Mouse (Mus musculus): Measurements from ENCODE around the gene Krtap24-1. TPM values are rescaled to one million over a fixed set of nuclear protein-coding genes. Genes with fewer than 3 reads are reported as not detected.

The Krtap24-1 gene
- polyA plus RNA-seq (2015; fragmentation: Nextera tagmentation; extraction: Ambion mirVana) = not detected in 2 replicates

DNA sequence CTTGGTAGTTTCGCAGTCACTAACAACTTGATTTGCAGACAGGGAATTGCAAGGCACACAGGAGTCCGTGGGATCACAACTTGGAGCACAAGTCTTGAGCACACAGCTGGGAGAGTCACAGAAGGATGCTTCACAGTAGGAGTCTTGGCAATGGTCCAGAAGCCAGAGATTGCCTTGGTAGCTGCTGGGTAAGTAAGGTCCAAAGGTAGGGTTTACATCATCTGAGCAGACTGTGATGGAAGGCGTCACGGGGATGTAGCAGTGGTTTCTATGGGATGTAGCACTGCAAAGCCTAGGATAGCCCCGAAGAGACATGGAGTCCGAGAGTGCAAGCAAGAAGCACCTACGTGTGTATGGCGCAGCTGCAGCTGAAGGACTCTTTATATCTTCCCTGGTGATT is at the start of gene Krtap24-1:
Krtap24-1 (minus strand) TSS at position 358 of the 400 bp plus-strand sequence.
- Histone ChIP-seq H3K9ac (no peak within 1 kb of the TSS), H3K4me2 (no peak within 1 kb of the TSS), H3K4me3 (no peak within 1 kb of the TSS), H3K4me1 (replicated peaks) (no peaks in the 10 kb centered on the region), H3K9me3 (no peaks in the 10 kb centered on the region), H3K27me3 (no peaks in the 10 kb centered on the region), H3K27ac (replicated peaks) (no peak within 1 kb of the TSS), H3K36me3 (no peaks in the 10 kb centered on the region)
- ATAC-seq (ENCODE audit: low read depth) = no peak
- WGBS = 91% methylated on average over 8 of the region's 8 CpGs

DNA sequence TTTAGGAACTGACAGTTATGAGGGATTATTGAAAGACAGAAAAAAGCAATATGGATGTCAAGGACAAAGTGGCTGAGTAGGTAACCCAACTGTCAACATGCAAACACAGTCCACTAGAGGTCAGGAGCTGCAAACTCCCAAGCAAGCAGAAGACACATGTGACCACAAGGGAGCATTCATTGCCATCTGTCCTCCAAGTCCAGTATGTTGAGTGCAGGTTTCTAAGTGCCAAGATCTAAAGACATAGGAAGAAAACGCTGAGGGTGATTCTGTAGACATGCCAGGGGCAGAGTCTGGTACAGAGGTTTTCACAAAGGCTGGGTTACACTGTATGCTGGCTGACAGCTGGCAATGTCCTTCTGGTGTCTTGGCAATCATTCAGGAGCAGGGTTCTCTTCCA is 45.3 kb upstream of the Krtap24-1 start:
- Histone ChIP-seq H3K36me3 (no peaks in the 10 kb centered on the region), H3K9ac (no peak overlapping the region), H3K4me2 (no peak overlapping the region), H3K4me1 (replicated peaks) (no peaks in the 10 kb centered on the region; the same call in 1 of the 2 replicates), H3K27ac (replicated peaks) (no peak overlapping the region), H3K27me3 (no peaks in the 10 kb centered on the region), H3K9me3 (no peaks in the 10 kb centered on the region), H3K4me3 (no peak overlapping the region)
- 54% methylated on average over 1 of the region's 1 CpGs for WGBS
- ATAC-seq (ENCODE audit: low read depth) = no peak

DNA sequence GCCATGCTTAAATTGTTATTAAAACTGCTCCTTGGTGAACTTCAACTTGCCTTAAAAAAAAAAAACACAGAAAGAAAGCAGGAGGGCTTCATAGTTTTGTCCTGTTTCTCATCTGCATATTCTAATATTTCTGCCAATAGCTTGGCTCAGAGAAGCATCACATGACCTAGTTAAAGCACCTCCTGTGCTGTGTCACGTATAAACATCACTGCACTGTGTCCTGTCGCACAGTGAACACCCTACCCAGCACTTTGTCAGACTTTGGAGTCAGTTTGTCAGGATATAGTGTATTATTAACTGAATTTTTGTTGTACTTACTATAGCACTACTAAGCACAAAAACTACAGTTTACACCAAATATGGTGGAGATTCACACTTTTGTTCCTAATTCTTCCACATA is 39.9 kb upstream of the Krtap24-1 start:
- no peak overlapping the region for H3K4me3 ChIP-seq
- H3K36me3 ChIP-seq = no peaks in the 10 kb centered on the region
- no peak for ATAC-seq (ENCODE audit: low read depth)
- H3K9ac ChIP-seq = no peak overlapping the region
- no peaks in the 10 kb centered on the region for H3K4me1 ChIP-seq (replicated peaks)
- no peak overlapping the region for H3K4me2 ChIP-seq
- H3K27me3 ChIP-seq = no peaks in the 10 kb centered on the region
- 68% methylated on average over 2 of the region's 2 CpGs for WGBS
- no peak overlapping the region for H3K27ac ChIP-seq (replicated peaks)
- no peaks in the 10 kb centered on the region for H3K9me3 ChIP-seq

DNA sequence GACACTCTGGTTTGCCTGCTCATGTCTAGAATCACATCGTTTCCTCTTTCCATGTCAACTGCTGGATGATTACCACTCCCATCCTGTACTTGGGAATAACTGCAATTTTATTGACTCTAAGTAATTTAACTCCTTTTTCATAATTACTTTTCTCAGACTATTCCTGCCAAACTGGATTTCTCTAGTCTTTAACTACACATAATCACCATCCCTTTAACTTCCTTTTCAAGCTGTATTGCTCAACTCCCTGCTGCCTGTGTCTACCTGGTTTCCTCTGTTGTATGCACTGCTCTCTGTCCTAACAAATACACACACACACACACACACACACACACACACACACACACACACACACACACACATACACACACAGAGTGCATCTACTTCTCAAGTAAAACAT is 39.0 kb upstream of the Krtap24-1 start:
- no peak overlapping the region for H3K4me2 ChIP-seq
- no peak for ATAC-seq (ENCODE audit: low read depth)
- H3K9me3 ChIP-seq = no peaks in the 10 kb centered on the region
- H3K27me3 ChIP-seq = no peaks in the 10 kb centered on the region
- no peak overlapping the region for H3K9ac ChIP-seq
- H3K4me1 ChIP-seq (replicated peaks) = no peaks in the 10 kb centered on the region
- no peaks in the 10 kb centered on the region for H3K36me3 ChIP-seq
- no peak overlapping the region for H3K4me3 ChIP-seq
- 81% methylated on average over 1 of the region's 1 CpGs for WGBS
- no peak overlapping the region for H3K27ac ChIP-seq (replicated peaks)

DNA sequence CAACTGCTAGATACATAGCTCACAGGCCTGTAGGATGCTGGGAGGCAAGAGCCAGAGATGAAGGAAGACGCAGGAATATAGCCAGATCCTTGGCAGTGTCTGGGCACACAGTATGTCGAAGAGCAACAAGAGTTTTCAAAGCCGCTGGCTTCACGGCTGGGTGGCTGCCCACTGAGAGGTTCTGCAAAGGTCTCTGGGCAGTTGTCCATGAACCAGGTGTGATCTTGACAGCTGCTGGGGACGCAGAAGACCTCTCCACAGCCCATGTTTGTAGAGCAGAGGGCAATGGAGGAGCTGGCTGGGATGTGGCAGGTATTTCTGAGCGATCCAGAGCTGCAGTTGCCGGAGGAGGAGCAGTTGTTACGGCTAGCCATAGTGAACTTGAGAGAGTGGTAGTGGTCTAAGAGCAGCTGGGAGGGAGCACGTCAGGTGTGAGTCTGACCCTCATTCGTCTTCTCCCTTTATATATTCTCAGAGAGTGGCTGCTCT is 35.3 kb upstream of the Krtap24-1 start, which contains the start of gene Krtap26-1:
Krtap26-1 (minus strand) TSS at position 439 of the 489 bp plus-strand sequence.
- no peak within 1 kb of the TSS for H3K4me2 ChIP-seq
- no peak within 1 kb of the TSS for H3K9ac ChIP-seq
- H3K4me1 ChIP-seq (replicated peaks) = no peaks in the 10 kb centered on the region
- H3K27ac ChIP-seq (replicated peaks) = no peak within 1 kb of the TSS
- H3K9me3 ChIP-seq = no peaks in the 10 kb centered on the region
- ATAC-seq (ENCODE audit: low read depth) = no peak
- no peaks in the 10 kb centered on the region for H3K27me3 ChIP-seq
- 79% methylated on average over 10 of the region's 10 CpGs for WGBS
- H3K4me3 ChIP-seq = no peak within 1 kb of the TSS
- H3K36me3 ChIP-seq = no peaks in the 10 kb centered on the region

DNA sequence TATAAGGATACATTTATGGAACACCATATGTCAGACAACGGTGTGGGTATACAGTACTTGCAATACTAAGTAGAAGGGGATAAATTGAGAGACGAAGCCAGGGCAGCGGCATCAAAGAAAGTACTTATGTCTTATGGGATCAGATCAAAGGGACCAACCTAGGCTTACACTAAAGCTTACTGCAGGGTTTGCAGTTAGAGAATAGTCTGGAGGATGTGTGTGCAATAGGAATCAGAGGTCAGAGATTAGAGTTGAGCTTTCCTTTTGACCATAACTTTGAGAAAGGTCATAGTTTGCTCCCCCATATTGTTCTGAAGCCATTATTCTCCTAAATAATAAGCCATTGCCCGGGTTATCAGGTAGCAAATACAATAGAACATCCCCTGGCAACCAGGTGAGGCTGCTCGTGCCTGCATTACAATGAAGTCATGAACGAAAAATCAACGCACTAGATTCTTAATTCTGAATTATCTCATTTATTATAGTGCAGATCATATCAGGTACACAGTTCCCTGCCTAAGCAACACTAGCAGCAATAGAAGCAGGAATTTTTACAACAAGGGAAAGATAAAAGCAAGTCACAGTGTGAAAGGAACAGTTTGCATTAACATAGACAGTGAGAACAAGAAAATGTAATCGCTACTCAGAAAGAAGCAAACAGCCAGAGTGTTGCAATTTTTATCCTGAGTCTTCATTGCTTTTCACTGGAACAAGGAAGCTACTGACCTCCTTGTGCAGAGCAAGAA is 34.5 kb upstream of the Krtap24-1 start:
- Histone ChIP-seq H3K9me3 (no peaks in the 10 kb centered on the region), H3K4me1 (replicated peaks) (no peaks in the 10 kb centered on the region), H3K27ac (replicated peaks) (no peak overlapping the region), H3K4me3 (no peak overlapping the region), H3K27me3 (no peaks in the 10 kb centered on the region), H3K9ac (no peak overlapping the region), H3K4me2 (no peak overlapping the region), H3K36me3 (no peaks in the 10 kb centered on the region)
- ATAC-seq (ENCODE audit: low read depth) = no peak
- 85% methylated on average over 8 of the region's 8 CpGs for WGBS

DNA sequence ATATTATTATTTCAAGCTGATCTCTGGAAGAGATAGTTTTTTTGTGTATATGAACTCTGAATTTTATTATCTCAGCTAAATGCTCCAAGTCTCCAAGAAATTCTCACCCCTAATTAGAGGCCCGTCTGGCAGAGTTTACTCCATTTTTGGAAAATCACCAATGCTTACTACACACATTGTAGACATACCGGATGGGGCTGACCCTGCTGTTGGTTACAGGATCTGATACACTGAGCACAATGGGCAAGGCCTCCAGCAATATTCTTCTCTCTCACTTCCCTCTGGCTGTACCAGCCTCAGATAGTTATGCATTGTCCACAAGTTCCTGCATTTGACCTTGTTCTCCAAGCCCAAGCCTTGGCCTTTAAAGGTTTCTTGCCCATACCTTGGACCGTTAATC is 28.0 kb upstream of the Krtap24-1 start:
- no peak overlapping the region for H3K4me3 ChIP-seq
- no peaks in the 10 kb centered on the region for H3K27me3 ChIP-seq
- H3K4me1 ChIP-seq (replicated peaks) = peaks cover 3% of the 10 kb centered on the region
- ATAC-seq (ENCODE audit: low read depth) = no peak
- peaks cover 4% of the 10 kb centered on the region; the same call in 1 of the 2 replicates for H3K9me3 ChIP-seq
- H3K9ac ChIP-seq = no peak overlapping the region
- 93% methylated on average over 3 of the region's 3 CpGs for WGBS
- H3K4me2 ChIP-seq = no peak overlapping the region
- H3K36me3 ChIP-seq = no peaks in the 10 kb centered on the region
- no peak overlapping the region for H3K27ac ChIP-seq (replicated peaks)

DNA sequence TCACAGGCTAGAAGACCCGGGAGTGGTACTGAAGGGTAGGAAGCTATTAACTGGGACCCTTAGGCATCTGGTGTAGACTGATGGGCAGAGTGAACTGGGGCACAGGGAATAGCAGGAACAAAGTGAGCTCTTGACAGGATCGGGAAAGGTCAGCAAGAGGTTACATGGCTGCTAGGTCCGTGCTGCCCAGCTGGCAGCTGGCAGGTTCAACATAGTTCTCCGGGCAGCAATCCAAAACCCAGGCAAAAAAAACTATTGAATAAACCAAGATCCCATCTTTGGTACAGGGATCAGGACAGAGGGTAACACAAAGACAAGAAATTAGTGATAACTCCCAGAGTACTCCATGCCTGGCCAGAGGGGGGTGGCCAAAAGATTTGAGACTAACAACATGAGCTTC is 23.1 kb upstream of the Krtap24-1 start:
- Histone ChIP-seq H3K27me3 (no peaks in the 10 kb centered on the region), H3K9ac (no peak overlapping the region), H3K36me3 (no peaks in the 10 kb centered on the region), H3K9me3 (no peaks in the 10 kb centered on the region), H3K4me1 (replicated peaks) (peaks cover 6% of the 10 kb centered on the region), H3K27ac (replicated peaks) (no peak overlapping the region), H3K4me2 (no peak overlapping the region), H3K4me3 (no peak overlapping the region)
- 45% methylated on average over 4 of the region's 4 CpGs for WGBS
- no peak for ATAC-seq (ENCODE audit: low read depth)

DNA sequence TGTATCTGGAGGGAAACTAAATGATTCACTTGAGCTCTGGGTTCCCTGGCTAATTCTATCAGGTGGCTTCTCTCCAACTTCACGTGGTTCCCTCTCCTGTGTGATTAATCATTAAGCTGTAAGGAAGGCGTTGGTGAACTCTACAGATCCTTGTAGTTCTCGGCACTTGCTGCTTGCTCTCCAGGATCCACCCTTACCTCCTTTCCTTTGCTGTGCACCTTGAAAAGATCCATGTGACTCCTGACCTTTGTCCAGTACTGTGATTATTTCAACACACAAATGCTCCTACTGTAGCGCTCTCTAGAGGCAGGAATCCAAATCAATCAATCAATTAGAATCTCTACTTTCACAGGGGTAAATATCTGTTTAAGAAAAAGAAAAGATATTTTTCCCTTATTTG is 19.4 kb upstream of the Krtap24-1 start:
- Histone ChIP-seq H3K4me2 (no peak overlapping the region), H3K27ac (replicated peaks) (no peak overlapping the region), H3K9me3 (no peaks in the 10 kb centered on the region), H3K36me3 (no peaks in the 10 kb centered on the region), H3K9ac (no peak overlapping the region), H3K4me3 (no peak overlapping the region), H3K4me1 (replicated peaks) (peaks cover 6% of the 10 kb centered on the region), H3K27me3 (no peaks in the 10 kb centered on the region)
- 69% methylated on average over 4 of the region's 4 CpGs for WGBS
- no peak for ATAC-seq (ENCODE audit: low read depth)

DNA sequence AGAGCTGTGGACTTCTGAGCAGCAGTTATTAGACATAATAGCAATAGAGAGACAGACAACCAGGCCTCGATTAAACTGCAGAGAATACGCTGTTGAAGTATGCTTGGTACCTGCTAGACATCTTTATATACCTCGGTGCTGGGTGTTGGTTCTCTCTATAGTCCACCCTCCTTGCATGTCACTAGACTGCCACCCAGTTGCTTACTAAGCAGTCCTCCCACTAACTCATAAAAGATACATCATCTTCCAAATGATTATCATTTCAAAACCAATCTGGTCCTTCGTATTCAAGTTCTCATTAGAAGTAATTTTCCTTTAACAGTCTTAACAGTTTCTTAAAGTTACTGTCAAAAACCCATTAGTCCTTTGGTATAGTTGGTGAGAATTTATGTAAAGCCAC is 15.5 kb upstream of the Krtap24-1 start, which contains the start of gene 2310079G19Rik:
2310079G19Rik (minus strand) TSS at position 101 of the 400 bp plus-strand sequence.
- Histone ChIP-seq H3K4me1 (replicated peaks) (no peaks in the 10 kb centered on the region), H3K4me2 (no peak within 1 kb of the TSS), H3K27ac (replicated peaks) (no peak within 1 kb of the TSS), H3K9me3 (no peaks in the 10 kb centered on the region), H3K4me3 (no peak within 1 kb of the TSS), H3K36me3 (no peaks in the 10 kb centered on the region), H3K9ac (no peak within 1 kb of the TSS), H3K27me3 (no peaks in the 10 kb centered on the region)
- 90% methylated on average over 4 of the region's 4 CpGs for WGBS
- ATAC-seq (ENCODE audit: low read depth) = no peak

DNA sequence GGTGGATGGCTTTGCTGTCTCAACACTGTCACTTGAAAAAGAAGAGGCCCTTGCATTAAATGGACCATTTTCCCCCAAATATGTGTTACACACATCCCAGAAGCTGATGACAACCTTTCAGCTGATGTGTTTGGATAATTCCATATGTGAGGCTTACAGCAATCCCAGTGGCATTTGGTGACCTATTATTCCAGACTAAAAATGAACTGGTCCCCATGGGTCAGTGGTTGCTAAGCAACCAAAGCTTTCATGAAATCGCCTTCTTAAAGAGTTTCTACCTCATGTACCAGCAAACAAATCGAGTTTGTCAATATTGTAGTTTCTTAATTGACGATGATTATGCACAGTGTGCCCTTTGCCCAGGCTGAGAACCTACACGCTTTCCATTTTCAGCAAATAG is 633 bp upstream of the Krtap24-1 start:
- 82% methylated on average over 4 of the region's 4 CpGs for WGBS
- Histone ChIP-seq H3K4me2 (no peak overlapping the region), H3K27ac (replicated peaks) (no peak overlapping the region), H3K4me3 (no peak overlapping the region), H3K9ac (no peak overlapping the region), H3K4me1 (replicated peaks) (no peaks in the 10 kb centered on the region), H3K9me3 (no peaks in the 10 kb centered on the region), H3K36me3 (no peaks in the 10 kb centered on the region), H3K27me3 (no peaks in the 10 kb centered on the region)
- no peak for ATAC-seq (ENCODE audit: low read depth)

DNA sequence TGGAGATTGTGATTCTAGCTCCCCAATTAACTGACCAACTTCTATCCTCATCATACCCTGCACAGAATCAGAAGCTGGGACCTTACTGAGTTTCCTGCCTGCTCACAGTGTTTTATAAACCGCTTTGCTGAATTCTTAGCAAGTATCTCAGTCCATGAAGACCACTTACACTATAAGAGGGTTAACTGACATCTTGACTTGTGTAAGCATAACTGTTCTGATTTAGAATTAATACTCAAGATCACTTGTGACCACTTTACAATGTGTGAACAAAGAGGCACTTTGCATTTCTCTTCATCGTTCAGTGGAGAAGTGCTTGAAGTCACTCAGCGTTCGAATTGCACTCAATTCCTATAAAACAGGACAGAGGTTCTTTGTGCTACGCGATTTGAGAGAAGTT is 7.5 kb downstream of the Krtap24-1 start:
- Histone ChIP-seq H3K4me3 (no peak overlapping the region), H3K4me1 (replicated peaks) (peaks cover 12% of the 10 kb centered on the region), H3K36me3 (no peaks in the 10 kb centered on the region), H3K27ac (replicated peaks) (no peak overlapping the region), H3K9ac (no peak overlapping the region), H3K4me2 (no peak overlapping the region), H3K9me3 (no peaks in the 10 kb centered on the region), H3K27me3 (no peaks in the 10 kb centered on the region)
- ATAC-seq (ENCODE audit: low read depth) = no peak
- WGBS = 85% methylated on average over 6 of the region's 6 CpGs

DNA sequence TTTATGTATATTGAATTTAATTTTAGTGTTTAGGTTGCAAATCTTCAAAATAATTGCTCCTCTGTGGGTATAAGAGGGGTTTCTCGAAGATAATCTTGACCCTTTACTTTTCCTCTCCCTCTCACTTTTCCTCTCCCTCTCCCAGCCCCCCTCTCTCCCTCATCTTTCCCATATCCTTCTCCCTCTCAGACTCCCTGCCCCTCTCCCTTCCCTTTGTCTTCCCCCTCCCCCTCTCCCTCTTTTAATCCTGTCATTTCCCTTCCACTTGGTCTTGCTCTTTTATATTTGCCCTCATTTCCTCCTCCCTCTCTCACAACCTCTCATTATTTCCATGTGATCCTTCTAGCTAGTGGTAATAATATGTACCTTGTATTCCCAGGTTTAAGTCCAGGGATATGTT is 9.6 kb downstream of the Krtap24-1 start:
- no peak for ATAC-seq (ENCODE audit: low read depth)
- 68% methylated on average over 1 of the region's 1 CpGs for WGBS
- H3K9me3 ChIP-seq = no peaks in the 10 kb centered on the region
- H3K4me3 ChIP-seq = no peak overlapping the region
- H3K27ac ChIP-seq (replicated peaks) = no peak overlapping the region
- H3K36me3 ChIP-seq = no peaks in the 10 kb centered on the region
- H3K4me2 ChIP-seq = no peak overlapping the region
- no peak overlapping the region for H3K9ac ChIP-seq
- peaks cover 13% of the 10 kb centered on the region for H3K4me1 ChIP-seq (replicated peaks)
- H3K27me3 ChIP-seq = no peaks in the 10 kb centered on the region
